Mouse (Mus musculus) erythroblast, embryonic 14.5 days (primary cell): ENCODE results near the gene Slc9a8.

ENCODE experiments used
- GATA1 ChIP-seq: IDR thresholded peaks from 2 replicates; pipeline ENCODE4 v1.6.1; 2012; ENCODE audit warnings: low read length, inconsistent platforms, mixed read lengths
- TAL1 ChIP-seq: IDR thresholded peaks from 3 replicates; pipeline ENCODE4 v1.6.1; 2012; ENCODE audit warnings: low read length, inconsistent platforms, mixed read lengths

- TF ChIP-seq GATA1 (no peak), TAL1 (no peak)
These were observed 85.2 kb downstream of the Slc9a8 start for GRCm38 (mm10) chr2:167506546-167507260.
